Mouse (Mus musculus) lung, embryonic 14.5 days (tissue): ENCODE measurements around the gene Fam19a3. TPM values are rescaled to one million over a fixed set of nuclear protein-coding genes. Genes with fewer than 3 reads are reported as not detected.
"Not testable (repeated sequence)": the region's sequence is repeated elsewhere in the genome, so short reads cannot be mapped to it uniquely, and the experiment has no call there.

Experiments used
- ATAC-seq: fragments of 200-750 bp; cut with Nextera tagmentation; 2 replicates; pipeline ENCODE4 v1.8.0; 2017; ENCODE audit warnings: mild to moderate bottlenecking, moderate TSS enrichment, moderate library complexity; ENCODE audit not compliant: insufficient read depth
- DNase-seq: peaks from one replicate; pipeline ENCODE4 v3.0.0-alpha.2; 2015
- H3K27ac ChIP-seq: fragments of 300-500 bp; sonication (generic); 2 replicates; pipeline ENCODE4 v1.5.1; 2014; ENCODE audit warnings: low read depth, mild to moderate bottlenecking, moderate library complexity
- H3K27me3 ChIP-seq: fragments of 300-500 bp; sonication (generic); 2 replicates; pipeline ENCODE4 v1.6.1; 2014; ENCODE audit warnings: low read length, control low read depth; ENCODE audit not compliant: insufficient read depth
- H3K36me3 ChIP-seq: fragments of 300-500 bp; sonication (generic); 2 replicates; pipeline ENCODE4 v1.6.1; 2014; ENCODE audit warnings: control low read depth; ENCODE audit not compliant: insufficient read depth
- H3K4me1 ChIP-seq: fragments of 300-500 bp; sonication (generic); 2 replicates; pipeline ENCODE4 v1.6.1; 2014; ENCODE audit warnings: antibody characterized with exemption, control low read depth; ENCODE audit not compliant: insufficient read depth
- H3K4me2 ChIP-seq: fragments of 300-500 bp; sonication (generic); 2 replicates; pipeline ENCODE4 v1.6.1; 2014; ENCODE audit warnings: mild to moderate bottlenecking
- H3K4me3 ChIP-seq: fragments of 300-500 bp; sonication (generic); 2 replicates; pipeline ENCODE4 v1.5.1; 2014; ENCODE audit warnings: low read depth, low read length
- H3K9ac ChIP-seq: fragments of 300-500 bp; sonication (generic); 2 replicates; pipeline ENCODE4 v1.6.1; 2014
- H3K9me3 ChIP-seq: fragments of 300-500 bp; sonication (generic); 2 replicates; pipeline ENCODE4 v1.6.1; 2016; ENCODE audit warnings: low read depth, low read length, control low read depth
- CTCF ChIP-seq: IDR thresholded peaks from 2 replicates; pipeline ENCODE4 v1.5.1; 2016; ENCODE audit warnings: antibody characterized with exemption, low read depth
- WGBS: fragments of 180-500 bp; shearing (Covaris S2); extraction: QIAGEN DNeasy Blood & Tissue Kit; methylation state at CpG from one replicate; pipeline ENCODE4 v1.1.7; 2014; 5-methylcytosine and 5-hydroxymethylcytosine counted together
- polyA plus RNA-seq: library from polyadenylated mRNA; unstranded; fragments of >200 nt; fragmentation: Nextera tagmentation; extraction: Ambion mirVana; gene quantifications from 2 replicates; pipeline ENCODE4 v1.2.1, GENCODE M21; 2014

Fam19a3 gene
- polyA plus RNA-seq, 1 experiment from 2014 or later: not detected

DNA sequence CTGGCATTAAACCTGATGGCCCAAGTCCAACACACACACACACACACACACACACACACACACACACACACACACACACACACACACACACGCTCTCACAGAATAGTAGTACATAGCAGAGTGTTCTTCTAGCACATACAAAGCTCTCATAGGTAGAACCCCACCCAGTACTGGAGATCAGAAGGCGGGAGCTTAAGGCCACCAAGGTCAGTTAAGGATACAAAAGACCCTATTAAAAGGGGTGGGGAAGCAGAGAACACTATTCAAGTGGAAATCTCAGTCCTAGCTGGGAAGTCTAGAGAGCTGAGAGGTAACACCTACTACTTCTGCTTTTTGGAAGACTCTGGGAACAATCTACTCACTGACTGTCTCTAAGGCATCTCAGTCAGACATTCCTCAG, 33.7 kb upstream of the Fam19a3 start:
- Histone ChIP-seq H3K36me3 (peaks cover 9% of the 10 kb centered on the region; the same call in 1 of the 2 replicates), H3K4me3 (no peak overlapping the region), H3K4me2 (no peak overlapping the region), H3K27ac (no peak overlapping the region), H3K27me3 (no peaks in the 10 kb centered on the region), H3K4me1 (peaks cover 14% of the 10 kb centered on the region; the same call in 1 of the 2 replicates), H3K9ac (no peak overlapping the region), H3K9me3 (no peaks in the 10 kb centered on the region)
- ATAC-seq (no peak), DNase-seq (no peak)
- no peak for TF ChIP-seq CTCF
- 81% methylated on average over 2 of the region's 2 CpGs for WGBS

DNA sequence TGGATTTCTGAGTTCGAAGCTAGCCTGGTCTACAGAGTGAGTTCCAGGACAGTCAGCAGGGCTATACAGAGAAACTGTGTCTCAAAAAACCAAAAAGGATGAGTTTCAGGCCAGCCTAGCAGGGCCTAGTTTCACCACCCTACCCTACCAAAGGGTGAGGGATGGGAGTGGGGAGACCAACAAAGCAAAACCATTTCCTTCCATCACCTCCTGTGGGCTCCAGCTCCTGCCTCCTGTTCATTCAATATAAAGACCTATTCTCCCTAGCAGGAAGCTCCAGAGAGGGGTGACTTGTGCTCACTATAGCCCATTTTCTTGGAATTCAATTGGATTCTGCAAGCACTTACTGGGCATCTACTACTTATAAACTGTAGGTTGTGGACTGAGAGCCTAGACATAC, 33.1 kb upstream of the Fam19a3 start:
- Histone ChIP-seq H3K27me3 (no peaks in the 10 kb centered on the region), H3K27ac (no peak overlapping the region), H3K4me1 (peaks cover 14% of the 10 kb centered on the region; the same call in 1 of the 2 replicates), H3K9me3 (no peaks in the 10 kb centered on the region), H3K4me2 (no peak overlapping the region), H3K36me3 (peaks cover 8% of the 10 kb centered on the region; the same call in 1 of the 2 replicates), H3K9ac (no peak overlapping the region), H3K4me3 (no peak overlapping the region)
- 97% methylated on average over 1 of the region's 1 CpGs for WGBS
- ATAC-seq (no peak), DNase-seq (no peak)
- no peak for TF ChIP-seq CTCF

DNA sequence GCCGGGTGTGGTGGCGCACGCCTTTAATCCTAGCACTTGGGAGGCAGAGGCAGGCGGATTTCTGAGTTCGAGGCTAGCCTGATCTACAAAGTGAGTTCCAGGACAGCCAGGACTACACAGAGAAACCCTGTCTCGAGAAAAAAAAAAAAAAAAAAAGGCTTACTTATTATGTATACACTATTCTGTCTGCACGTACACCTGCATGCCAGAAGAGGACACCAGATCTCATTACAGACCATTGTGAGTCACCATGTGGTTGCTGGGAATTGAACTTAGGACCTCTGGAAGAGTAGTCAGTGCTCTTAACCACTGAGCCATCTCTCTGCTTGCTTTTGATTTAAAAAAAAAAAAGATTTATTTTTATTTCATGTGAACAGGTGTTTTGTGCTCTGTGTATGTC, 31.6 kb upstream of the Fam19a3 start:
- not testable (repeated sequence) for DNase-seq, H3K27me3 ChIP-seq, H3K4me2 ChIP-seq, H3K9ac ChIP-seq, H3K27ac ChIP-seq, H3K9me3 ChIP-seq, H3K4me1 ChIP-seq, H3K4me3 ChIP-seq, H3K36me3 ChIP-seq, ATAC-seq
- WGBS: 94% methylated on average over 6 of the region's 7 CpGs

DNA sequence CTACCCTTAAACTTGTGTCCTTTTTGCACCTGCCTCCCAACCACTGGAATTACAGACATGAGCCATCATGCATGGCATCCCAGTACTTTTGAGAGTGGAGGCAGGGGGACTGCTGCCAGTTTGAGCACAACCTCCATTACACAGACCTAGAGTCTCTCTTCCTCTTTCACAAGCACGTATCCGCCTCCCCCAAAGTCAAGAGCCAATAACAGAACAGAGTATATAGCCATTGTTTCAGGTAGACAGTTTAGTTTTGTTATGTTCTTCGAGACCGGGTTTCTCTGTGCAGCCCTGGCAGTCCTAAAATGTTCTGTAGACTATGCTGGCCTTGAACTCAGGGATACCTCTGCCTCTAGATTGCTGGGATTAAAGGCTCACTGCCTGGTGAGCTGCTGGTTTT, 30.6 kb upstream of the Fam19a3 start:
- Histone ChIP-seq H3K4me2 (no peak overlapping the region), H3K4me3 (no peak overlapping the region), H3K4me1 (0 out of 2 replicates have a peak, but pooled peaks cover 9% of the 10 kb centered on the region), H3K27ac (no peak overlapping the region), H3K27me3 (no peaks in the 10 kb centered on the region), H3K9ac (no peak overlapping the region), H3K9me3 (no peaks in the 10 kb centered on the region), H3K36me3 (peaks cover 8% of the 10 kb centered on the region; the same call in 1 of the 2 replicates)
- no peak for TF ChIP-seq CTCF
- no peak for ATAC-seq
- DNase-seq: no peak
- 76% methylated on average over 4 of the region's 4 CpGs for WGBS

DNA sequence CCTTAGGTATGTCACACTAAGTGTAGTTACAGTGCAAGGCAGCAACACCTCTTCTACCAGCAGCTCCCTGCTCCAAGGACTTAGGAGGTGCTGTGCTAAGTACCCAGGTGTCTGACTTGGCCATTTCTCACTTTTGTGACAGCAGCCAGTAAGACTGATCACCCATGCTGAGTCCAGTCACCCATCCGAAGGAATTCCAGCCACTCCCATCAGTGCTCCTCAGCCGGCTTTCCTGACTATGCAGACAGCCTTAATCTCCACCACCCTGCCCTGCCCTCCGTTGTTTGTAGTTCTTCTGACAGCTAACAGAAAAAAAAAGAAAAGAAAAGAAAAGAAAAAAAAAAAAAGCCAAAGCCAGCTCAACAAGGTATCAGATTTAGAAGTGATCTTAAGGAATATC, 30.1 kb upstream of the Fam19a3 start:
- DNase-seq: no peak
- Histone ChIP-seq H3K27ac (no peak overlapping the region), H3K27me3 (no peaks in the 10 kb centered on the region), H3K9ac (no peak overlapping the region), H3K9me3 (no peaks in the 10 kb centered on the region), H3K4me1 (0 out of 2 replicates have a peak, but pooled peaks cover 5% of the 10 kb centered on the region), H3K36me3 (peaks cover 8% of the 10 kb centered on the region; the same call in 1 of the 2 replicates), H3K4me3 (no peak overlapping the region), H3K4me2 (no peak overlapping the region)
- ATAC-seq: no peak
- WGBS: 29% methylated on average over 3 of the region's 3 CpGs
- TF ChIP-seq CTCF: no peak

DNA sequence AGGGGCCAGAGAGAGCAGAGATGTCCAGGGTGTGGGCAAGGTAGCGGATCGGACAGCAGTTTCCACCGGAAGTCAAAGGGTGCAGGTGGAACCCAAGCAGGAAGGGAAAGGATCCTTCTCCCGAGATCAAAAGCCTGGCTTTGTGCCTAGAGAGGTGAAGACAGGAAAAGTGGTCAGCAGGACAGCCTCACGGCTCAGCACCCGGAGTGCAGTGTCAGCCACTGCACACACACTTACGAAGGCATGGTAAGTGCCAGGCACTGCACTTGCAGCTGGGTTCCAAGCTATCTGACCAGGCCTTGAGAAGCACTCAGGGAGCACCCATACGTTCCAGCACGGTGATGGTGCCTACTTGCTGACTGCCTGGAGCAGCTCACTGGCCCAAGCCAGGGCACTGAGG, 23.9 kb upstream of the Fam19a3 start:
- TF ChIP-seq CTCF: no peak
- Histone ChIP-seq H3K9me3 (no peaks in the 10 kb centered on the region), H3K4me2 (no peak overlapping the region), H3K36me3 (peaks cover 42% of the 10 kb centered on the region), H3K27me3 (no peaks in the 10 kb centered on the region), H3K27ac (no peak overlapping the region), H3K9ac (no peak overlapping the region), H3K4me1 (no peaks in the 10 kb centered on the region), H3K4me3 (no peak overlapping the region)
- DNase-seq (no peak), ATAC-seq (no peak; the same call in 1 of the 2 replicates)
- 60% methylated on average over 9 of the region's 9 CpGs for WGBS

DNA sequence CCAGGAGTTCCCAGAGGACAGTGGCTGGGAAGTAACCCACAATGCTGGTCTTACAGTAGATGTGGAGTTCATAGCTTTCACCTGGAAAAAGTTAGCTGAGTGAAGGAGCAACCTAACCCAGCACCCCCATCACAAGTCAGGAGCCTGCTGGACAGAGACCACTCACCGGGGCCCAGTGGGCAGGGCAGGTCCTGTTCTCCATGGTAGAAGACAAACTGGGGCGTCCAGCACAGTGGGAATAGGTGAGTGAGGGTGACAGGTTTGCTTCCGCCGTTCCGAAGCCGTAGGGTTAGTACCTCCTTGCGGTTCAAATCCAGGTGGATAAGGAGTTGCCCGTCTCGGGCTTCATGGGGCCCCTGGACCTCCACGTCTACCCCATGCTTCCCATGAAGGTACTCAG, 22.7 kb upstream of the Fam19a3 start:
- ATAC-seq (no peak), DNase-seq (no peak)
- Histone ChIP-seq H3K36me3 (peaks cover 55% of the 10 kb centered on the region), H3K4me1 (no peaks in the 10 kb centered on the region), H3K4me2 (no peak overlapping the region), H3K27me3 (no peaks in the 10 kb centered on the region), H3K4me3 (no peak overlapping the region), H3K27ac (no peak overlapping the region), H3K9ac (no peak overlapping the region), H3K9me3 (no peaks in the 10 kb centered on the region)
- WGBS: 90% methylated on average over 10 of the region's 10 CpGs
- no peak for TF ChIP-seq CTCF

DNA sequence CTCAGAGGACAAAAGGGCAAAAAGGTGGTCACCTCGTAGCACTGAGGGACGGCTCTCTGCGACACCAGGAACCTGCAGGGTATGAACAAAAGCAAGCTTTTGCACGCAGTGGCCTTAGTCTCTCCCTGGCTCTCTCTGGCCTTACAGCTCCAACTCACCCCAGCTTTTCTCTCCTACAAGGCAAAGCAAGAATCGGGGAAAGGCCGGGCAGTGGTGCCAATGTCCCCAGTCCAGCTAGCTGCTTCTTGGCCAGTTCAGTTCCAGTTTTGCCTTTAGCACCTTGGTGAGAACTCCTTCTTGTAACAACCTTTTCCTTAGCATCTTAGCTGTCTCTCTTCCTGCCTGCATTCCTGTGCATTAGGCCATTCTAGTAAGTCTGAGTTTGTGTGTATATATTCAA, 19.8 kb upstream of the Fam19a3 start:
- Histone ChIP-seq H3K9ac (no peak overlapping the region), H3K9me3 (no peaks in the 10 kb centered on the region), H3K27ac (no peak overlapping the region), H3K27me3 (no peaks in the 10 kb centered on the region), H3K36me3 (peaks cover 76% of the 10 kb centered on the region), H3K4me3 (no peak overlapping the region), H3K4me1 (no peaks in the 10 kb centered on the region), H3K4me2 (no peak overlapping the region)
- no peak for TF ChIP-seq CTCF
- WGBS: 89% methylated on average over 6 of the region's 6 CpGs
- DNase-seq: no peak
- ATAC-seq: no peak
